Mouse (Mus musculus): ENCODE results near the gene AB124611. TPM values are rescaled to one million over a fixed set of nuclear protein-coding genes. Genes with fewer than 3 reads are reported as not detected.
"Not testable (repeated sequence)": the region's sequence is repeated elsewhere in the genome, so short reads cannot be mapped to it uniquely, and the experiment has no call there.

AB124611 gene
- 1 to 10 TPM; 1.5 TPM for total RNA-seq (2021)

DNA sequence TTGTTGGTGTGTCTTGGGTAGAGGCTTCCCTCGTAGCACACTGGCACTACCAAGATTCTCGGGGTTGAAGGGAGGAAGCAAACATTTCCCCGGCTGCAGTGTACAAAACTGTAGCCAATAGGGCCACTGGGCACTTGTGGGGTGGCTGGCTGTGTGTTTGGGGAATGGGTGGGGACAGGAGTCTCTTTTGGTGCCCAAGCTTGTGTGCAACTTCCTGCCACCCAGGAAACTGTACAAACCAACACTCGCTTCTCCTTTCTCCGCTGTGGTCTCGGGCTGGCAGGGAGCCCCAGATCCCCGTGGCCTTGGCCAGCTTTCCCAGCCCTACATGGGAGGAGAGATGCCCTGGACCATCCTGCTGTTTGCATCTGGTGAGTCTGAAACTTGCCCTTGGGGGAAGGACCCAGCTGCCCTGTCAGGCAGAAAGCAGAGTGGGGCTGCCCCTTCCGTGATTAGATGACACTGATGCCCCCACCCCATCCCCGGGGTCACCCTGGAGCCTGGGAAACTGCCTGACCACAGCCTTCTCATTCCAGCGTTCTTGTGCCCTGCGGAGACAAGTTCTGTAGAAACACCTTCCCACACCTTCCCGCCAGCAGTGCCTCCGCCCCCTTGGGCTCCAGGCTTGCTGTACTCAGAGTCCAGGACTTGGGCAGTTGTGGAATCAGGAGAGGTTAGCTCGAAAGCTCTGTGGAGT is at the start of gene AB124611:
Gene AB124611, plus strand, starts transcription at position 240 of the 697 bp plus-strand sequence.
- intact Hi-C loops (cut with DNase I), result no loop called here
- DNase-seq (ENCODE audit: low spot score), result peak; percentile 31

DNA sequence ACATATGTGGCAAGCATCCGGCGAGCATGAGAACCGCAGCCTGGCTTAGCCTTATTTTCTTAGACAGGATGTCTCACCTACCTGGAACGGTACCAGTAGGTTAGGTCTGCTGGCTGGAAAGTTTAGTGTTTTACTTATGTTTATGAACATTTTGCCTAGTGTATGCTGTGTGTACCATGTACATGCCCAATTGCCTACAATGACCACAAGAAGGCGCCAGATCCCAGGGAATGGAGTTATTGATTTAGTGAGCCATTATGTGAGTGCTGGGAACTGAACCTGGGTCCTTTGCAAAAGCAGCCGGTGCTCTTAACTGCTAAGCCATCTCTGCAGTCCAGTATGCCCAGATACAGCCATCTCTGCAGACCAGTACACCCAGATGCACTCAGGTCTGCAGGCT is 48.3 kb upstream of the AB124611 start:
- intact Hi-C loops (cut with DNase I), result no loop called here

GRCm38 (mm10) chr9:21484065-21484464 is 41.9 kb upstream of the AB124611 start:
- DNase-seq (ENCODE audit: low spot score), result no peak
- intact Hi-C loops (cut with DNase I), result no loop called here

More for the DNA sequence above, 48.3 kb upstream of the AB124611 start:
- no peak for DNase-seq (ENCODE audit: low spot score)

- intact Hi-C loops (cut with DNase I), result not testable (repeated sequence)
Observed at GRCm38 (mm10) chr9:21488246-21488645, 37.7 kb upstream of the AB124611 start.

GRCm38 (mm10) chr9:21490696-21491095 is 35.3 kb upstream of the AB124611 start:
- DNase-seq (ENCODE audit: low spot score), result no peak
- intact Hi-C loops (cut with DNase I), result no loop called here

More at GRCm38 (mm10) chr9:21488246-21488645, 37.7 kb upstream of the AB124611 start:
- not testable (repeated sequence) for DNase-seq (ENCODE audit: low spot score)

DNA sequence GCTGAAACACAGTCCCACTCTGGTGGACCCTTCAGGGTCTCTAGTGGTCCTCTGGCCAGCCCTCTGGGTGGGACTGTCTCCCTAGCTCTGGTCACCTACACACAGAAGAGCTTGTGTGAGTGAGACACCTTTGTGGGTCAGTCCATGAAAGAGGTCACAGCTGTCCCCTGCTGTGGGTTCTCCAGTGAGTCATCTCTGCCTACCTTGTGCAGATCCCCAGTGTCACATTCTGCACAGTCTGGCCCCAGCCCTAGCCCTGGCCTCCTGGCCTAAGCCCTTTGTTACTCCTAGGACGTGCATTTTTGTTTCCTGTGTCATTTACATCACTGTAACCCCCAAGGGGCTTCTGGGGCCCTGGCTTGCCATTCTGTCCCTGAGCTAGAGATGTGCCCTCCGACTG is 32.1 kb upstream of the AB124611 start:
- intact Hi-C loops (cut with DNase I), result no loop called here
- no peak for DNase-seq (ENCODE audit: low spot score)

DNA sequence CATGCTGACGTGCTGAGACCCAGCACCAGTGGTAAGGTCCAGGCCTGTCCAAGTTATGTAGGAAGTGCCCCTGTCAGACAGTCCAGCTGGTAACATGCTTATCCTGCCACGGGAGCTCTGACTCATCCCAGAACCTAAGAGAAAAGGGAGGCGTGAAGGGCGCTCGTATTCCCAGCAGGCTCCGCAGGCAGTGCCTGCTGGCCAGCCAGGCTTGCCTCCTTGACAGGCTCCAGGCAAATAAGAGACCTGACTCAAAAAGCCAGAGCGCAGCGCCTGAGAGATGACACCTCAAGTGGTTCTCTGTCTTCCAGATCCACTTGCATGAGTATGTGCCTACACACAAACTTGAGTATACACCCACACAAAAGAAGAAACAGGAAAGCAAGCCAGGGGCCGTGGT is 31.2 kb upstream of the AB124611 start:
- intact Hi-C loops (cut with DNase I), result no loop called here
- DNase-seq (ENCODE audit: low spot score), result no peak

DNA sequence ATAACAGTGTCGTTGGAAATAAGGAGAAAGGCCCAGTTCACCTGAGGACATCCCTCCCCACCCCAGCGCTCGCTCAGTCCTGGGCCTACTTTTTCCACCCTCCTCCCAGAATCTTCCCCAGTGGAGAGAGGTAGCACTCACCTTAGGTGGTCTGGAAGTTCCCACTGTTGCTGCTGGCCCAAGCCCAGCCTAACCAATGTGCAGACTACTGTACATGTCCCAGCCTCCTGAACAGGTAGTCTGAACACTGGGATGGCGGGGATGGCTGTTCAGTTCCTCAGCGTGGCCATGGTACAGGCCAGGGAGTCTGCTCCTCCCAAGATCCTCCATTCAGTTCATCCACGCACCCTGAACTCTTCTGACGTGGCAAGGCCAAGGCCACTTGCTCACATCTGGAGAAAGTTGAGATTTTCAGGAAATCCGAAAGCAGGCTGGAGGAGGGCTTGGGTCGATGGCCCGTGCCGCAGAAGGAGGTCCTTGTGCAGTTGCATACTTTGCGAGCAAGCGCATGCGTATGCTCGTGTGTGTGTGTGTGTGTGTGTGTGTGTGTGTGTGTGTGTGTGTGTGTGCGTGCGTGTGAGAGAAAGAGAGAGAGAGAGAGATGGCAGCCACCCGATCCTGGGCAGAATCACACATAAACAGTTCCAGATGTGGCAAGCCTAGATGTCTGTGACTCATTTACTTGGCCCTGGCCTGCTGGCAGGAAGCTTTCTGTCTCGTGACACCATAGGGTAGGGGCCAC is 29.5 kb upstream of the AB124611 start:
- intact Hi-C loops (cut with DNase I), result no loop called here
- peak; percentile 42 for DNase-seq (ENCODE audit: low spot score)

- intact Hi-C loops (cut with DNase I), result no loop called here
- DNase-seq (ENCODE audit: low spot score), result no peak
Observed at GRCm38 (mm10) chr9:21497050-21497542, 28.9 kb upstream of the AB124611 start.

DNA sequence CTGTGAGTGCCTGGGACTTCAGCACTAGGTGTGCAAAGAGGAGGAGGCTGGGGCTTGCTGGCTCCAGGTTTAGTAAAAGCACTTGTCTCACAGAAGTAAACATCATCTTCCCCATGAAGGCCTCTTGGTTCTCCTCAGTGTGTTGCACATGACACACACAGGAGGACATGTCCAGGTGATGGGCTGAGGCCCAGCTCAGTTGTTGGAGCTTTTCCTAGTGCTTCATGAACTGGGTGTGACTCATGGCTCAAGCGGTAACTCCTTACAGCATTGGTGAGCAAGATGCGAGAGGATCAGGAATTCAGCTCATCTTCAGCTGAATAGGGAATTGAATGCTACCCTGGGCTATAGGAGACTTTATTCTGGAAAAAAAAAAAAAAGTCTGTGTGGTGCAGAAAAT is 28.3 kb upstream of the AB124611 start:
- intact Hi-C loops (cut with DNase I), result no loop called here
- no peak for DNase-seq (ENCODE audit: low spot score)

GRCm38 (mm10) chr9:21498284-21498902 is 27.6 kb upstream of the AB124611 start:
- DNase-seq (ENCODE audit: low spot score), result no peak
- intact Hi-C loops (cut with DNase I), result no loop called here

- DNase-seq (ENCODE audit: low spot score), result no peak
- intact Hi-C loops (cut with DNase I), result no loop called here
Observed at GRCm38 (mm10) chr9:21503352-21503751, 22.6 kb upstream of the AB124611 start.

DNA sequence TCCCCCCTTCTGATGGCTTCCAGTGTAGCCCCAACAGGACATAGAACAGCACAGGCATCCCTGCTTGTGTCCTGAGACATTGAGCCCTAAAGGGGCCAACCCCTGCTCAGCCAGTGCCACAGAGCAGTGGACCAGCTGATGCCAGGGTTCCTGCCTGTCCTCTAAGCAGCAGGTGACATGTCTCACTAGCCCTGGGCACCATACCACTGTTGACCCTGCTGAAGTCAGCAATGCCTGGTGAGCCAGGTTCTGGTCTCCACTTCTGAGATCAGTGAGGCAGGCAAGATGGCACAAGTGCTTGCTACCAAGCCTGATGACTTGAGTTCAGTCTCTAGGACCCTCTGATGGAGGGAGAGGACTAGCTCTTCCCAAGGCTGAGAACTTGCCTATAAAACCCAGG is 20.2 kb upstream of the AB124611 start:
- intact Hi-C loops (cut with DNase I), result no loop called here
- no peak for DNase-seq (ENCODE audit: low spot score)

GRCm38 (mm10) chr9:21507753-21508430 is 18.1 kb upstream of the AB124611 start:
- DNase-seq (ENCODE audit: low spot score), result no peak
- intact Hi-C loops (cut with DNase I), result no loop called here

DNA sequence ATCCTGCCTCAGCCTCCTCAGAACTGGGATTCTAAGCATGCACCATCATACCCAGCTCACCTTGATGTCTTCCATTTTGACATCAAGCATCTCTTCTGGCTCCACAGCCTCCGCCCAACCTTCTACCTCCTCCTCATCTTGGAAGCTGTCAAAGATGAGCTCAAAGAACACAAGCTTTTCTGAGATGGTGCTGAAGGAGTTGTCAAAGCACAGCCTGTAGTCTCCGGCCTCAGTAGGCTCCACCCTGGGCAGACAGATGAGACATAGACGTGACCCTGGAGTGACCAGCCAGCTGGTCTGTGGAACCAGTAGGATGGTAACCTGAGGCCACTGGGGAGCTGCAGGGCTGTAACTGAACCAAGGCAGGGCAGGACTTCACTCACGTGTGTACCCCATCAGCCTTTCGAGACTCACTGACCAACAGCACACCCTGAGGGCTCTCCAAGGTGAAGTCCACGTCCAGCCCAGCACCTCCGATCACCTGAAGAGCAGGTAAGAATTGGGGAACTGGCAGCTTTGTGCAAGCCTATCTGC is 17.0 kb upstream of the AB124611 start:
- intact Hi-C loops (cut with DNase I), result no loop called here
- DNase-seq (ENCODE audit: low spot score), result no peak

GRCm38 (mm10) chr9:21509772-21510688 is 15.9 kb upstream of the AB124611 start, which contains the start of gene Tmed1:
TSS of gene Tmed1 (minus strand) at chr9:21510252.
- peak; percentile 92 for DNase-seq (ENCODE audit: low spot score)
- intact Hi-C loops (cut with DNase I), result no loop called here

DNA sequence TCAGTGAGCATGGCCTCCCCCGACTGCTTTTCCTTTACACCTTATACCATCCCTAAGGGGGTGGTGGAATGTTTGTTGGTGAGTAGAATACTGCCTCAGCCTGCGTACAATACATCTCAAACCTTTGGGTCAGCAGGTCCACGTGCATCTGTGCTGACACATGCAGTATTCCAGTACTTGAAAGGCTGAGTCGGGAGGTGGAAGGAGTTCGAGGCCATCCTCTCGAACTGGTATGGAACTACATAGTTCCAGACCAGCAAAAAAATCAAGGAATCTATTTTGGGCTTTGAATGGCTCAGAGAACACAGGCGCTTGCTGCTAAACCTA is 15.3 kb upstream of the AB124611 start:
- no peak for DNase-seq (ENCODE audit: low spot score)
- intact Hi-C loops (cut with DNase I), result no loop called here

DNA sequence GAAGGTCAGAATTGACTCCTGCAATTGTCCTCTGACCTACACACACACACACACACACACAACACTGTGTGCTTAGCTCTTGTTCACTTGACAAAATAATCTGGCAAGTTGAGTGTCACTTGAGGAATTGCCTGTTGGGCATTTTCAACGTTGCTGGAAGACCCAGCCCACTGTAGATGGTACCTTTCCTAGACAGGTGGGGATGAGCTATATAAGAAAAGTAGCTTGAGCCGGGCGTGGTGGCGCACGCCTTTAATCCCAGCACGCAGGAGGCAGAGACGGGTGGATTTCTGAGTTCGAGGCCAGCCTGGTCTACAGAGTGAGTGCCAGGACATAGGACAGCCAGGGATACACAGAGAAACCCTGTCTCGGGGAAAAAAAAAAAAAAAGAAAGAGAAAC is 14.9 kb upstream of the AB124611 start:
- intact Hi-C loops (cut with DNase I), result no loop called here
- DNase-seq (ENCODE audit: low spot score), result no peak

DNA sequence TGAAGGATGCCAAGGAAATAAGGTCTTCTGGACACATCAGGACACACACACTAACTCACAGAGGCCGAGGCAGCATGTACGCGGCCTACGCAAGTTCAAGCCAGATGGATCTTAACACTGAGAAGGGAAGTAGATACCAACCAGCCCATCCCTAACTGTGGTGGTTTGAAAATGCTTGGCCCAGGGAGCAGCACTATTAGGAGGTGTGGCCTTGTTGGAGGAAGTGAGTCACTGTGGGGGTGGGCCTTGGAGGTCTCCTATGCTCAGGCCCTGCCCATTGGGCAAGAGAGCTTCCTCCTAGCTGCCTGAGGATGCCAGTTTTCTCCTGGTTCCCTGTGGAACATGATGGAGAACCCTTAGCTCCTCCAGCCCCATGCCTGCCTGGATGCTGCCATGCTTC is 12.5 kb upstream of the AB124611 start:
- intact Hi-C loops (cut with DNase I), result loop anchor here (2.0 kb wide), 1 partner anchor 31 kb away; no protein-coding TSS in a partner anchor
- DNase-seq (ENCODE audit: low spot score), result no peak

Measured in heart, postnatal 25 days (tissue).